In the genomic region with DNA sequence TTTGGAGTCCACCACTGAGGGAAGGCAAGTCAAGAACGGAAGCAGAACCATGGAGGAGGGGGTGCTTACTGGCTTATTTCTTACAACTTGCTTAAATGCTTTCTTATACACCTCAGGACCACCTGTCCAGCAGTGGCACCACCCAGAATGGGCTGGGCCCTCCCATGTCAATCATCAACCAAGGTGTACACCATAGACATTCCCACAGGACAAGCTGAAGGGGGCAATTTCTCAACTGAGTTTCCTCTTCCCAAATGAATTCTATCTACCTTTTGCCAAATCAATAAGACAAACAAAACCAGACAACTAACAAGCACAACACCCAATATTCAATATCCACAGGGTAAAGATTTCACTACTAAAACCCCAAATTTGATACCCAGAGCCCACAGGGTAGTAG, we compare ENCODE assay signal across 29 mouse cellular contexts.
"Had no signal": no experiment of that assay in that cellular context is flagged by ENCODE, and none has a peak within 500 bp of the region (broad histone marks: within the 10 kb centered on the region; RNA-seq: fewer than 3 reads in every experiment).

No protein-coding gene starts in this region.

- H3K9ac ChIP-seq: embryonic facial prominence, embryonic 12.5 days; embryonic facial prominence, embryonic 13.5 days; embryonic facial prominence, embryonic 15.5 days; forebrain, embryonic 12.5 days; forebrain, embryonic 13.5 days; forebrain, embryonic 15.5 days; forebrain, postnatal 0 days had no signal

- H3K36me3 ChIP-seq: embryonic facial prominence, embryonic 10.5 days; embryonic facial prominence, embryonic 12.5 days; embryonic facial prominence, embryonic 13.5 days; embryonic facial prominence, embryonic 15.5 days; forebrain, embryonic 10.5 days; forebrain, embryonic 12.5 days; forebrain, embryonic 15.5 days had no signal

- H3K4me1 ChIP-seq: embryonic facial prominence, embryonic 10.5 days; embryonic facial prominence, embryonic 12.5 days; embryonic facial prominence, embryonic 13.5 days; embryonic facial prominence, embryonic 15.5 days; forebrain, embryonic 10.5 days; forebrain, embryonic 12.5 days; forebrain, embryonic 13.5 days had no signal

- ATAC-seq: forebrain, embryonic 13.5 days; forebrain, embryonic 14.5 days; forebrain, embryonic 15.5 days; forebrain, embryonic 16.5 days; forebrain, postnatal 0 days had no signal

- H3K27me3 ChIP-seq: embryonic facial prominence, embryonic 12.5 days; embryonic facial prominence, embryonic 13.5 days; embryonic facial prominence, embryonic 15.5 days; forebrain, embryonic 12.5 days; forebrain, embryonic 13.5 days; forebrain, embryonic 15.5 days had no signal

- H3K4me3 ChIP-seq: embryonic facial prominence, embryonic 10.5 days; embryonic facial prominence, embryonic 12.5 days; embryonic facial prominence, embryonic 13.5 days; embryonic facial prominence, embryonic 15.5 days; erythroblast, embryonic 14.5 days; forebrain, embryonic 10.5 days; forebrain, embryonic 12.5 days; forebrain, embryonic 13.5 days; forebrain, embryonic 15.5 days; gastrocnemius, adult 2 months; heart, adult 2 months had no signal

- H3K4me2 ChIP-seq: embryonic facial prominence, embryonic 12.5 days; embryonic facial prominence, embryonic 13.5 days; embryonic facial prominence, embryonic 15.5 days; forebrain, embryonic 12.5 days; forebrain, embryonic 13.5 days; forebrain, embryonic 15.5 days had no signal

- H3K27ac ChIP-seq: embryonic facial prominence, embryonic 10.5 days; embryonic facial prominence, embryonic 12.5 days; embryonic facial prominence, embryonic 13.5 days; embryonic facial prominence, embryonic 15.5 days; forebrain, embryonic 10.5 days; forebrain, embryonic 12.5 days; forebrain, embryonic 13.5 days; forebrain, embryonic 15.5 days; gastrocnemius, adult 2 months; heart, adult 2 months had no signal

- H3K9me3 ChIP-seq: embryonic facial prominence, embryonic 10.5 days; embryonic facial prominence, embryonic 12.5 days; embryonic facial prominence, embryonic 13.5 days; embryonic facial prominence, embryonic 15.5 days; forebrain, embryonic 10.5 days; forebrain, embryonic 12.5 days; forebrain, embryonic 13.5 days; forebrain, embryonic 15.5 days had no signal

- DNase-seq: cerebellum, adult 2 months; cerebellum, adult 8-10 months; cerebellum, adult 9-10 months; cerebellum, adult 9-11 months; cerebellum, postnatal 10 days; cerebellum, postnatal 14 days; cerebellum, postnatal 25 days; cerebellum, postnatal 36 days; embryo, embryonic 11 days; gastrocnemius, adult 2 months; gastrocnemius, postnatal 10 days; gastrocnemius, postnatal 14 days; gastrocnemius, postnatal 25 days; gastrocnemius, postnatal 36 days; heart, adult 11 months; heart, adult 18-20 months; heart, adult 2 months had no signal
